Mouse (Mus musculus) kidney, postnatal 4 days (tissue): ENCODE results near the gene Mgat3.
A peak's percentile ranks its signal among the peaks of the same experiment; 100 is the strongest.

Experiments
- DNase-seq, 2 experiments: peaks; one replicate each; pipeline ENCODE4 v3.0.0; 2021; ENCODE audit warnings: mixed read lengths in 2 of 2

Mgat3 gene

GRCm38 (mm10) chr15:80152663-80153062 lies 20.9 kb upstream of the Mgat3 start:
- DNase-seq: no peak

GRCm38 (mm10) chr15:80153757-80154156 lies 19.8 kb upstream of the Mgat3 start:
- no peak for DNase-seq

GRCm38 (mm10) chr15:80155707-80156106 lies 17.8 kb upstream of the Mgat3 start:
- no peak for DNase-seq

GRCm38 (mm10) chr15:80157197-80157943 lies 16.2 kb upstream of the Mgat3 start:
- peak in 1 of 2 experiments; percentile 35 for DNase-seq

- no peak for DNase-seq
These were observed 15.4 kb upstream of the Mgat3 start for GRCm38 (mm10) chr15:80158001-80158706.

- DNase-seq: peak in 1 of 2 experiments; percentile 42
These were observed 14.8 kb upstream of the Mgat3 start for GRCm38 (mm10) chr15:80158707-80159090.

GRCm38 (mm10) chr15:80159286-80159901 lies 14.1 kb upstream of the Mgat3 start:
- peak; percentile 76 to 86 for DNase-seq

GRCm38 (mm10) chr15:80160223-80160622 lies 13.3 kb upstream of the Mgat3 start:
- DNase-seq: peak in 1 of 2 experiments; percentile 39

GRCm38 (mm10) chr15:80160726-80161125 lies 12.8 kb upstream of the Mgat3 start:
- peak in 1 of 2 experiments; percentile 28 for DNase-seq

GRCm38 (mm10) chr15:80161199-80161598 lies 12.3 kb upstream of the Mgat3 start:
- no peak for DNase-seq

GRCm38 (mm10) chr15:80162401-80162964 lies 11.0 kb upstream of the Mgat3 start:
- no peak for DNase-seq

- peak in 1 of 2 experiments; percentile 40 for DNase-seq
These were observed 10.2 kb upstream of the Mgat3 start for GRCm38 (mm10) chr15:80163274-80163673.

GRCm38 (mm10) chr15:80163716-80164115 lies 9.8 kb upstream of the Mgat3 start:
- DNase-seq: no peak

- peak in 1 of 2 experiments; percentile 17 for DNase-seq
These were observed 8.1 kb upstream of the Mgat3 start for GRCm38 (mm10) chr15:80165396-80165795.

GRCm38 (mm10) chr15:80169484-80169883 lies 4.0 kb upstream of the Mgat3 start:
- DNase-seq: no peak

GRCm38 (mm10) chr15:80170357-80170756 lies 3.2 kb upstream of the Mgat3 start:
- DNase-seq: peak in 1 of 2 experiments; percentile 33

- peak in 1 of 2 experiments; percentile 18 for DNase-seq
These were observed 2.2 kb upstream of the Mgat3 start for GRCm38 (mm10) chr15:80171286-80171685.

GRCm38 (mm10) chr15:80171791-80172190 lies 1.7 kb upstream of the Mgat3 start:
- DNase-seq: peak in 1 of 2 experiments; percentile 16

GRCm38 (mm10) chr15:80173781-80174597 lies 468 bp downstream of the Mgat3 start:
- DNase-seq: peak; percentile 48 to 59

GRCm38 (mm10) chr15:80174598-80174875 lies 1.0 kb downstream of the Mgat3 start:
- DNase-seq: peak; percentile 16 to 26

- DNase-seq: no peak
These were observed 1.8 kb downstream of the Mgat3 start for GRCm38 (mm10) chr15:80175316-80175715.

- DNase-seq: no peak
These were observed 2.2 kb downstream of the Mgat3 start for GRCm38 (mm10) chr15:80175756-80176155.

- no peak for DNase-seq
These were observed 8.0 kb downstream of the Mgat3 start for GRCm38 (mm10) chr15:80181561-80181960.
